Mouse (Mus musculus) kidney, embryonic 15.5 days (tissue): ENCODE measurements at regions not wholly inside any gene's neighbourhood (a gene's known extent, or its start where the extent isn't known, plus 50 kb on each side); places are given as distances from the start of the nearest gene placed in this dataset.

Experiments
- ATAC-seq: fragments of 200-750 bp; cut with Nextera tagmentation; replicated peaks from 2 replicates; pipeline ENCODE4 v1.8.0; 2017; ENCODE audit warnings: moderate TSS enrichment; ENCODE audit not compliant: low FRiP score
- H3K27ac ChIP-seq: fragments of 300-500 bp; sonication (generic); 2 replicates; pipeline ENCODE4 v1.5.1; 2015; ENCODE audit warnings: mild to moderate bottlenecking, inconsistent platforms
- H3K27me3 ChIP-seq: fragments of 300-500 bp; sonication (generic); 2 replicates; pipeline ENCODE4 v1.6.1; 2015; ENCODE audit warnings: inconsistent platforms
- H3K36me3 ChIP-seq: fragments of 300-500 bp; sonication (generic); 2 replicates; pipeline ENCODE4 v1.6.1; 2015; ENCODE audit warnings: inconsistent platforms
- H3K4me1 ChIP-seq: fragments of 300-500 bp; sonication (generic); 2 replicates; pipeline ENCODE4 v1.6.1; 2015; ENCODE audit warnings: inconsistent platforms
- H3K4me2 ChIP-seq: fragments of 300-500 bp; sonication (generic); 2 replicates; pipeline ENCODE4 v1.6.1; 2015; ENCODE audit warnings: moderate library complexity, mild to moderate bottlenecking, inconsistent platforms
- H3K4me3 ChIP-seq: fragments of 300-500 bp; sonication (generic); replicated peaks from 2 replicates; pipeline ENCODE4 v1.5.1; 2015; ENCODE audit warnings: mild to moderate bottlenecking, inconsistent platforms
- H3K9ac ChIP-seq: fragments of 300-500 bp; sonication (generic); 2 replicates; pipeline ENCODE4 v1.6.1; 2015; ENCODE audit warnings: mild to moderate bottlenecking, inconsistent platforms
- H3K9me3 ChIP-seq: fragments of 300-500 bp; sonication (generic); replicated peaks from 2 replicates; pipeline ENCODE4 v1.6.1; 2016; ENCODE audit warnings: inconsistent platforms
- WGBS: fragments of 180-500 bp; shearing (Covaris S2); methylation state at CpG from one replicate; pipeline ENCODE4 v1.1.7; 2015; ENCODE audit warnings: mixed read lengths; 5-methylcytosine and 5-hydroxymethylcytosine counted together

- no peak overlapping the region for H3K4me2 ChIP-seq
- H3K9me3 ChIP-seq: no peaks in the 10 kb centered on the region
- no peaks in the 10 kb centered on the region for H3K27me3 ChIP-seq
- H3K36me3 ChIP-seq: no peaks in the 10 kb centered on the region
- no peaks in the 10 kb centered on the region for H3K4me1 ChIP-seq
- no peak for ATAC-seq
- no peak overlapping the region for H3K9ac ChIP-seq
- no peak overlapping the region for H3K27ac ChIP-seq
- 72% methylated on average over 3 of the region's 3 CpGs for WGBS
- no peak overlapping the region for H3K4me3 ChIP-seq
These were observed 126.3 kb upstream of the Syt1 start for GRCm38 (mm10) chr10:109136763-109137732.

DNA sequence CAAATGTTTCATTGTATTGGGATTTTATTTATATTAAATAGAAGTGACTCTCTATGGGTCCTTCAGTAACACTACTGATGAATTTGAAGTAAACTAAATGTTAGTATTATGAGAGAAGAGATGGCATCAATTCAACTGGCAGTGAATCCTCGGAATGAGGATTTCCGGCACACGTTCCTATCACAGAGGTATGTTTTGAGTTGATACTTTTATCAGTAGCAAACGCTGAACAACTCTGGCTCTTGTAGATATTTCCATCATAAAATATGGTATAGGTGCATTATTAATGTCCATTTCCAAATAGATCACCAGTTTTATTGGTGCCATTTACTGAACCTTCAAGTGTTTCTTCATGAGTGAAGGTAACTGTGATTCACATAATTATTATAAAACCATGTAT, 123.7 kb upstream of the Syt1 start:
- H3K9me3 ChIP-seq: no peaks in the 10 kb centered on the region
- no peak for ATAC-seq
- H3K4me3 ChIP-seq: no peak overlapping the region
- no peaks in the 10 kb centered on the region for H3K27me3 ChIP-seq
- H3K4me2 ChIP-seq: no peak overlapping the region
- H3K4me1 ChIP-seq: no peaks in the 10 kb centered on the region
- H3K9ac ChIP-seq: no peak overlapping the region
- no peak overlapping the region for H3K27ac ChIP-seq
- WGBS: 90% methylated on average over 4 of the region's 4 CpGs
- no peaks in the 10 kb centered on the region for H3K36me3 ChIP-seq

- Histone ChIP-seq H3K4me3 (no peak overlapping the region), H3K4me2 (no peak overlapping the region), H3K27ac (no peak overlapping the region), H3K9ac (no peak overlapping the region), H3K27me3 (no peaks in the 10 kb centered on the region), H3K9me3 (no peaks in the 10 kb centered on the region), H3K4me1 (no peaks in the 10 kb centered on the region), H3K36me3 (no peaks in the 10 kb centered on the region)
- 80% methylated on average over 8 of the region's 8 CpGs for WGBS
- no peak for ATAC-seq
These were observed 121.3 kb upstream of the Syt1 start for GRCm38 (mm10) chr10:109132091-109132573.

GRCm38 (mm10) chr10:109129552-109130110, 118.8 kb upstream of the Syt1 start:
- ATAC-seq: no peak
- Histone ChIP-seq H3K27me3 (no peaks in the 10 kb centered on the region), H3K4me1 (no peaks in the 10 kb centered on the region), H3K9ac (no peak overlapping the region), H3K36me3 (no peaks in the 10 kb centered on the region), H3K4me2 (no peak overlapping the region), H3K9me3 (no peaks in the 10 kb centered on the region), H3K4me3 (no peak overlapping the region), H3K27ac (no peak overlapping the region)
- 93% methylated on average over 1 of the region's 1 CpGs for WGBS

DNA sequence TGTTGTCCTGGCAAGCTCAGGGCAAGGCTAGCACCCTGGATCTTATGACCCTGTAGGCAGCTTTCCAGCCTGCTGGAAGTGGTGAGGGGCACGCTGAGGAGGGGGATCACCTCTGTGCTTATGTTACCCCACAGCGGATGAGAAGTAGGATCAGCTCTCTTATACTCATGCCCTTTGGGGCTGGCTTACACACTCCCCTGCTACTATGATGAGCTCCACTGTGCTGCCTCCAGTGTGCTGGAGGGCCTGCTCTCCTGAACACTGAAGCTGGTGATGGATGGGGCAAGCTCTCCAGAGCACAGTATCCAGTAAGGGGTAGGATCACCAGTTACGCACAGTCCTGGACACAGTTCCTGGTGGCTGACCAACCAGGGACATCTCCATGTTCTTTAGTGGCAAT, 118.3 kb upstream of the Syt1 start:
- ATAC-seq: no peak
- no peak overlapping the region for H3K9ac ChIP-seq
- H3K27ac ChIP-seq: no peak overlapping the region
- 93% methylated on average over 3 of the region's 3 CpGs for WGBS
- no peaks in the 10 kb centered on the region for H3K36me3 ChIP-seq
- no peaks in the 10 kb centered on the region for H3K9me3 ChIP-seq
- H3K4me1 ChIP-seq: no peaks in the 10 kb centered on the region
- no peak overlapping the region for H3K4me3 ChIP-seq
- no peaks in the 10 kb centered on the region for H3K27me3 ChIP-seq
- H3K4me2 ChIP-seq: no peak overlapping the region

DNA sequence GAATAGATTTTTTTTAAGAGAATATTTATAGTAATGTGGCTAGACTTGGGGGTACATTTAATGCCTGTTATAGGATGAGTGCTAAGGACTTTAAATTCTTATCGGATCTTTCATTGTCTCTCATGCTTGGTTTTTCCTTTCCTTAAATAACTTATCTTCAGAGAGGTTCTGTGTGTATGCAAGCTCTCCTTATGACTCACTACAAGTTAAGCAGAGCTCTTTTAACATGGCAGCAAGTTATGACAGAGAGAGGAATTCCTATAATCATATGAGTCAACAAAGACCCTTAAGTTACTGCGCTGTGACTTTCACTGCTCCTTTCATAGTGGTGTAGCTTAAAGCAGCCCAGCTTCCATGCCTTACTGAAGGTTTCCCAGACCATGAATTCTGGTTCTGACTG, 115.9 kb upstream of the Syt1 start:
- Histone ChIP-seq H3K36me3 (no peaks in the 10 kb centered on the region), H3K4me1 (no peaks in the 10 kb centered on the region), H3K4me2 (no peak overlapping the region), H3K27ac (no peak overlapping the region), H3K4me3 (no peak overlapping the region), H3K9ac (no peak overlapping the region), H3K9me3 (no peaks in the 10 kb centered on the region), H3K27me3 (no peaks in the 10 kb centered on the region)
- ATAC-seq: no peak
- 92% methylated on average over 2 of the region's 2 CpGs for WGBS

DNA sequence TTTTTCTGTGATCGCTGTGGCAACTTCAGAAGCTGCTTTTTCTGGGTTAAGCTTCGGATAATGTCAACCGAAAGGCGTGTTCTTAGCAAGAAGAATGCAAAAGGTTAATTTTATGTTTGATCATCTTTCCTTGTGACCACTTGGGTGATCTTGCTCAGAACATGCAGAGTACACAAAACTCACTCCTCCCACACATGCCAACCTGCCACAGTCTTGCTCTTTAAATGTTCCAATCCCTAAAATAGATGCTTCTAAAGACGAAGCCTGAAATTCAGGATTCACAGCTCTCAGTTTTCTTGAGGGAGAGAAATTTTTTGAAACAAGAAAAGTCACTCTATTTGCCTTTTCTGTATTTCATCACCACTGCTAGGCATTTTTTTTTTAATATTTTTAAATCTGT, 106.4 kb upstream of the Syt1 start:
- WGBS: 81% methylated on average over 5 of the region's 5 CpGs
- Histone ChIP-seq H3K4me3 (no peak overlapping the region), H3K27me3 (no peaks in the 10 kb centered on the region), H3K4me2 (no peak overlapping the region), H3K4me1 (no peaks in the 10 kb centered on the region), H3K9ac (no peak overlapping the region), H3K9me3 (no peaks in the 10 kb centered on the region), H3K36me3 (no peaks in the 10 kb centered on the region), H3K27ac (no peak overlapping the region)
- ATAC-seq: no peak

GRCm38 (mm10) chr10:109115013-109115627, 104.3 kb upstream of the Syt1 start:
- no peak overlapping the region for H3K4me2 ChIP-seq
- no peaks in the 10 kb centered on the region for H3K36me3 ChIP-seq
- no peaks in the 10 kb centered on the region for H3K27me3 ChIP-seq
- H3K4me3 ChIP-seq: no peak overlapping the region
- no peaks in the 10 kb centered on the region for H3K4me1 ChIP-seq
- H3K9ac ChIP-seq: no peak overlapping the region
- H3K27ac ChIP-seq: no peak overlapping the region
- 83% methylated on average over 4 of the region's 4 CpGs for WGBS
- no peak for ATAC-seq
- no peaks in the 10 kb centered on the region for H3K9me3 ChIP-seq

- no peak overlapping the region for H3K4me3 ChIP-seq
- no peaks in the 10 kb centered on the region for H3K4me1 ChIP-seq
- H3K9ac ChIP-seq: no peak overlapping the region
- no peak overlapping the region for H3K27ac ChIP-seq
- WGBS: 78% methylated on average over 2 of the region's 2 CpGs
- no peaks in the 10 kb centered on the region for H3K9me3 ChIP-seq
- H3K36me3 ChIP-seq: no peaks in the 10 kb centered on the region
- ATAC-seq: no peak
- no peaks in the 10 kb centered on the region for H3K27me3 ChIP-seq
- no peak overlapping the region for H3K4me2 ChIP-seq
These were observed 95.0 kb upstream of the Syt1 start for GRCm38 (mm10) chr10:109105781-109106180.

GRCm38 (mm10) chr10:109092219-109092618, 81.4 kb upstream of the Syt1 start:
- no peak overlapping the region for H3K27ac ChIP-seq
- no peak overlapping the region for H3K4me2 ChIP-seq
- WGBS: 61% methylated on average over 4 of the region's 4 CpGs
- H3K27me3 ChIP-seq: no peaks in the 10 kb centered on the region
- no peak overlapping the region for H3K4me3 ChIP-seq
- H3K9me3 ChIP-seq: no peaks in the 10 kb centered on the region
- no peak for ATAC-seq
- H3K36me3 ChIP-seq: no peaks in the 10 kb centered on the region
- H3K4me1 ChIP-seq: no peaks in the 10 kb centered on the region
- no peak overlapping the region for H3K9ac ChIP-seq

DNA sequence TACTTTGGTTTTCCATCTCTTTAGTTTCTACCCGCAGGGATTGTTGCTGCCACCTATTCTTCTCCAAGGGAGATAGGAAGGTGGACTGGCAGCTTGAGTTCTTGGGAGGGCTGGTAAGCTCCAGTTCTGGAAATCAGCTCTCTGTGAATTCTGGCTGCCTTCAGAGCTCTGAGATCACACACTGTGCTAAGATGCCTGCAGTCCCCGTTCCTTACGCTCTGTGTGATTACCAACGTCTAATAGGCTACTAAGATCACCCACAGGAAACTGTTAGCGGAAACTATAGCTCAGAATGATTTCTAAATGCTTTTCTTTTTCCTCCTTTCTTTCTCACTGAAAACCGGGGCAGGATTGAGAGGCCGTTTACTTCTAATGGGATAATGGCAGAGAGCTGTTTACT, 69.0 kb upstream of the Syt1 start:
- no peak overlapping the region for H3K27ac ChIP-seq
- no peak overlapping the region for H3K4me3 ChIP-seq
- no peak for ATAC-seq
- H3K9me3 ChIP-seq: no peaks in the 10 kb centered on the region
- H3K4me2 ChIP-seq: no peak overlapping the region
- H3K9ac ChIP-seq: no peak overlapping the region
- no peaks in the 10 kb centered on the region for H3K4me1 ChIP-seq
- no peaks in the 10 kb centered on the region for H3K36me3 ChIP-seq
- no peaks in the 10 kb centered on the region for H3K27me3 ChIP-seq
- 33% methylated on average over 7 of the region's 7 CpGs for WGBS

DNA sequence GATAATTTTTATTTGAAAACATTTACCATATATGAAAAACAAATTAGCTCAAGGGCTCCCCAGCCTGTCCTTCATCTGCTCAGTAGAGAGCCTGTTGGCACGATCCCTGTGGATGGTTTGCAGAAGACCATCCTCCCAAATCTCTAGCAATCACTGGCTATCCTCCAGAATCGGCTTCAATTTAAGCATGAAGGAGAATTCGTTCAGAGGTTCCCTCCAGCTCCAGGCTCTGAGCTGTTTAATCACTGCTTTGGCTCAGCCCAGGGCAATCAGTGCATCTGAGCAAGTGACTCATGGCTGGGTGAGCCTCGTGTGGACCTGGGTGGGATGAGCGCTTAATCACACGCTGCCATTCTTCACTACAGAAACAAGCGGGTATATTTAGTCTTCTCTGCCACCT, 63.4 kb upstream of the Syt1 start:
- Histone ChIP-seq H3K9ac (no peak overlapping the region), H3K4me3 (no peak overlapping the region), H3K27me3 (no peaks in the 10 kb centered on the region), H3K4me1 (no peaks in the 10 kb centered on the region), H3K27ac (no peak overlapping the region), H3K36me3 (no peaks in the 10 kb centered on the region), H3K4me2 (no peak overlapping the region), H3K9me3 (no peaks in the 10 kb centered on the region)
- WGBS: 81% methylated on average over 7 of the region's 7 CpGs
- no peak for ATAC-seq
